Mouse (Mus musculus): ENCODE results near the gene Itga9. TPM values are rescaled to one million over a fixed set of nuclear protein-coding genes. Genes with fewer than 3 reads are reported as not detected.

The Itga9 gene
- total RNA-seq, 1 experiment from 2014 or later = 4.7 TPM

- no peak for ATAC-seq (replicated peaks in 1 of 2; ENCODE audit: insufficient read depth in 1 of 2, low FRiP score in 2 of 2, low TSS enrichment in 1 of 2, low read depth in 1 of 2, poor library complexity in 2 of 2, severe bottlenecking in 2 of 2)
Observed at GRCm38 (mm10) chr9:118765059-118765458, 158.6 kb downstream of the Itga9 start.

GRCm38 (mm10) chr9:118767008-118767407 lies 160.5 kb downstream of the Itga9 start:
- no peak for ATAC-seq (replicated peaks in 1 of 2; ENCODE audit: insufficient read depth in 1 of 2, low FRiP score in 2 of 2, low TSS enrichment in 1 of 2, low read depth in 1 of 2, poor library complexity in 2 of 2, severe bottlenecking in 2 of 2)

- ATAC-seq (replicated peaks in 1 of 2; ENCODE audit: insufficient read depth in 1 of 2, low FRiP score in 2 of 2, low TSS enrichment in 1 of 2, low read depth in 1 of 2, poor library complexity in 2 of 2, severe bottlenecking in 2 of 2) = no peak
Observed at GRCm38 (mm10) chr9:118768596-118768995, 162.1 kb downstream of the Itga9 start.

- no peak for ATAC-seq (replicated peaks in 1 of 2; ENCODE audit: insufficient read depth in 1 of 2, low FRiP score in 2 of 2, low TSS enrichment in 1 of 2, low read depth in 1 of 2, poor library complexity in 2 of 2, severe bottlenecking in 2 of 2)
Observed at GRCm38 (mm10) chr9:118770366-118770765, 163.9 kb downstream of the Itga9 start.

- ATAC-seq (replicated peaks in 1 of 2; ENCODE audit: insufficient read depth in 1 of 2, low FRiP score in 2 of 2, low TSS enrichment in 1 of 2, low read depth in 1 of 2, poor library complexity in 2 of 2, severe bottlenecking in 2 of 2) = no peak
Observed at GRCm38 (mm10) chr9:118774676-118775075, 168.2 kb downstream of the Itga9 start.

- ATAC-seq (replicated peaks in 1 of 2; ENCODE audit: insufficient read depth in 1 of 2, low FRiP score in 2 of 2, low TSS enrichment in 1 of 2, low read depth in 1 of 2, poor library complexity in 2 of 2, severe bottlenecking in 2 of 2) = no peak
Observed at GRCm38 (mm10) chr9:118776880-118777438, 170.5 kb downstream of the Itga9 start.

GRCm38 (mm10) chr9:118778596-118778995 lies 172.1 kb downstream of the Itga9 start:
- ATAC-seq (replicated peaks in 1 of 2; ENCODE audit: insufficient read depth in 1 of 2, low FRiP score in 2 of 2, low TSS enrichment in 1 of 2, low read depth in 1 of 2, poor library complexity in 2 of 2, severe bottlenecking in 2 of 2) = no peak

- ATAC-seq (replicated peaks in 1 of 2; ENCODE audit: insufficient read depth in 1 of 2, low FRiP score in 2 of 2, low TSS enrichment in 1 of 2, low read depth in 1 of 2, poor library complexity in 2 of 2, severe bottlenecking in 2 of 2) = no peak
Observed at GRCm38 (mm10) chr9:118784621-118785020, 178.1 kb downstream of the Itga9 start.

GRCm38 (mm10) chr9:118785816-118786215 lies 179.3 kb downstream of the Itga9 start:
- ATAC-seq (replicated peaks in 1 of 2; ENCODE audit: insufficient read depth in 1 of 2, low FRiP score in 2 of 2, low TSS enrichment in 1 of 2, low read depth in 1 of 2, poor library complexity in 2 of 2, severe bottlenecking in 2 of 2) = no peak

GRCm38 (mm10) chr9:118788869-118789281 lies 182.4 kb downstream of the Itga9 start:
- no peak for ATAC-seq (replicated peaks in 1 of 2; ENCODE audit: insufficient read depth in 1 of 2, low FRiP score in 2 of 2, low TSS enrichment in 1 of 2, low read depth in 1 of 2, poor library complexity in 2 of 2, severe bottlenecking in 2 of 2)

GRCm38 (mm10) chr9:118791231-118791630 lies 184.7 kb downstream of the Itga9 start:
- no peak for ATAC-seq (replicated peaks in 1 of 2; ENCODE audit: insufficient read depth in 1 of 2, low FRiP score in 2 of 2, low TSS enrichment in 1 of 2, low read depth in 1 of 2, poor library complexity in 2 of 2, severe bottlenecking in 2 of 2)

GRCm38 (mm10) chr9:118793151-118793785 lies 186.8 kb downstream of the Itga9 start:
- no peak for ATAC-seq (replicated peaks in 1 of 2; ENCODE audit: insufficient read depth in 1 of 2, low FRiP score in 2 of 2, low TSS enrichment in 1 of 2, low read depth in 1 of 2, poor library complexity in 2 of 2, severe bottlenecking in 2 of 2)

GRCm38 (mm10) chr9:118794668-118795067 lies 188.2 kb downstream of the Itga9 start:
- ATAC-seq (replicated peaks in 1 of 2; ENCODE audit: insufficient read depth in 1 of 2, low FRiP score in 2 of 2, low TSS enrichment in 1 of 2, low read depth in 1 of 2, poor library complexity in 2 of 2, severe bottlenecking in 2 of 2) = no peak

GRCm38 (mm10) chr9:118795304-118795703 lies 188.8 kb downstream of the Itga9 start:
- no peak for ATAC-seq (replicated peaks in 1 of 2; ENCODE audit: insufficient read depth in 1 of 2, low FRiP score in 2 of 2, low TSS enrichment in 1 of 2, low read depth in 1 of 2, poor library complexity in 2 of 2, severe bottlenecking in 2 of 2)

- no peak for ATAC-seq (replicated peaks in 1 of 2; ENCODE audit: insufficient read depth in 1 of 2, low FRiP score in 2 of 2, low TSS enrichment in 1 of 2, low read depth in 1 of 2, poor library complexity in 2 of 2, severe bottlenecking in 2 of 2)
Observed at GRCm38 (mm10) chr9:118799105-118799504, 192.6 kb downstream of the Itga9 start.

GRCm38 (mm10) chr9:118801176-118801909 lies 194.9 kb downstream of the Itga9 start:
- no peak for ATAC-seq (replicated peaks in 1 of 2; ENCODE audit: insufficient read depth in 1 of 2, low FRiP score in 2 of 2, low TSS enrichment in 1 of 2, low read depth in 1 of 2, poor library complexity in 2 of 2, severe bottlenecking in 2 of 2)

- no peak for ATAC-seq (replicated peaks in 1 of 2; ENCODE audit: insufficient read depth in 1 of 2, low FRiP score in 2 of 2, low TSS enrichment in 1 of 2, low read depth in 1 of 2, poor library complexity in 2 of 2, severe bottlenecking in 2 of 2)
Observed at GRCm38 (mm10) chr9:118801910-118802287, 195.4 kb downstream of the Itga9 start.

- ATAC-seq (replicated peaks in 1 of 2; ENCODE audit: insufficient read depth in 1 of 2, low FRiP score in 2 of 2, low TSS enrichment in 1 of 2, low read depth in 1 of 2, poor library complexity in 2 of 2, severe bottlenecking in 2 of 2) = no peak
Observed at GRCm38 (mm10) chr9:118802380-118802779, 195.9 kb downstream of the Itga9 start.
